ENCODE assay signal across 10 mouse cellular contexts in genomic region chr14:17904554-17904953, GRCm38 (mm10).
DNase-seq lines count a peak whose midpoint lies in the region; ATAC-seq and TF ChIP-seq lines count a peak whose summit lies in the region.
"Had no signal": no experiment of that assay in that cellular context is flagged by ENCODE, and none has a peak within 500 bp of the region (broad histone marks: within the 10 kb centered on the region; RNA-seq: fewer than 3 reads in every experiment).

No protein-coding gene starts in this region.

- no peaks in the 10 kb centered on the region for H3K4me1 ChIP-seq in intestine, postnatal 0 days (replicated peaks; ENCODE audit: control insufficient read depth, insufficient read depth, low read length)
- H3K4me1 ChIP-seq in intestine, embryonic 16.5 days (ENCODE audit: control insufficient read depth, insufficient read depth, low read length), result no peaks in the 10 kb centered on the region
- H3K4me1 ChIP-seq in ES-Bruce4 (ENCODE audit: control insufficient read depth, insufficient read depth, low read length), result no peaks in the 10 kb centered on the region
- H3K4me1 ChIP-seq: embryonic facial prominence, embryonic 13.5 days; liver, embryonic 13.5 days had no signal

- TF ChIP-seq POLR2A in ES-Bruce4 (IDR thresholded peaks at IDR 0.05; ENCODE audit: insufficient read depth, low read length), result no peak

- H3K27me3 ChIP-seq in intestine, postnatal 0 days (replicated peaks; ENCODE audit: control insufficient read depth, insufficient read depth, low read length), result no peaks in the 10 kb centered on the region
- H3K27me3 ChIP-seq in intestine, embryonic 16.5 days (replicated peaks; ENCODE audit: control insufficient read depth, insufficient read depth, low read length), result no peaks in the 10 kb centered on the region
- no peaks in the 10 kb centered on the region for H3K27me3 ChIP-seq in ES-Bruce4 (ENCODE audit: control insufficient read depth, insufficient read depth, low read length, poor library complexity, severe bottlenecking)
- H3K27me3 ChIP-seq: embryonic facial prominence, embryonic 13.5 days; liver, embryonic 13.5 days had no signal

- WGBS in intestine, postnatal 0 days, result 66% methylated on average over 1 of the region's 1 CpGs
- 71% methylated on average over 1 of the region's 1 CpGs for WGBS in intestine, embryonic 16.5 days

- H3K9ac ChIP-seq in intestine, postnatal 0 days (ENCODE audit: low read depth, low read length), result no peak overlapping the region
- H3K9ac ChIP-seq in intestine, embryonic 16.5 days (ENCODE audit: low read depth, low read length), result no peak overlapping the region
- no peak overlapping the region for H3K9ac ChIP-seq in ES-Bruce4 (ENCODE audit: low read depth, poor library complexity, severe bottlenecking)
- H3K9ac ChIP-seq: embryonic facial prominence, embryonic 13.5 days; liver, embryonic 13.5 days had no signal

- peak; percentile 47 for DNase-seq in adrenal gland, adult 2 months
- no peak for DNase-seq in adrenal gland, adult 18-20 months (ENCODE audit: low spot score in 2 of 2)
- peak; percentile 31 for DNase-seq in kidney, postnatal 14 days
- DNase-seq in B cell, adult 2 months, result no peak
- DNase-seq in neural tube, embryonic 10.5 days (ENCODE audit: extremely low spot score, low spot score), result no peak
- DNase-seq: liver, embryonic 13.5 days had no signal

- no peaks in the 10 kb centered on the region for H3K9me3 ChIP-seq in intestine, postnatal 0 days (ENCODE audit: control insufficient read depth)
- no peaks in the 10 kb centered on the region for H3K9me3 ChIP-seq in intestine, embryonic 16.5 days (ENCODE audit: control insufficient read depth, low read length)
- H3K9me3 ChIP-seq in ES-Bruce4 (replicated peaks; ENCODE audit: control insufficient read depth, insufficient read depth, low read length, poor library complexity, severe bottlenecking), result no peaks in the 10 kb centered on the region
- H3K9me3 ChIP-seq: embryonic facial prominence, embryonic 13.5 days; liver, embryonic 13.5 days had no signal

- peak; percentile 75 for TF ChIP-seq CTCF in intestine, postnatal 0 days (IDR thresholded peaks at IDR 0.05; ENCODE audit: low read depth)
- TF ChIP-seq CTCF in ES-Bruce4 (IDR thresholded peaks at IDR 0.05; ENCODE audit: low read depth, low read length), result peak; percentile 25

- H3K27ac ChIP-seq in intestine, postnatal 0 days (ENCODE audit: low read depth, low read length), result no peak overlapping the region
- no peak overlapping the region for H3K27ac ChIP-seq in intestine, embryonic 16.5 days (ENCODE audit: low read length)
- no peak overlapping the region for H3K27ac ChIP-seq in ES-Bruce4 (ENCODE audit: insufficient read depth, low read length)
- H3K27ac ChIP-seq: embryonic facial prominence, embryonic 13.5 days; liver, embryonic 13.5 days had no signal

- no peak overlapping the region for H3K4me3 ChIP-seq in intestine, postnatal 0 days (ENCODE audit: low read depth, low read length)
- H3K4me3 ChIP-seq in intestine, embryonic 16.5 days (ENCODE audit: low read length), result no peak overlapping the region
- H3K4me3 ChIP-seq in ES-Bruce4 (ENCODE audit: low read depth, low read length), result no peak overlapping the region
- H3K4me3 ChIP-seq: embryonic facial prominence, embryonic 13.5 days; liver, embryonic 13.5 days had no signal

- no peak for ATAC-seq in intestine, postnatal 0 days
- no peak for ATAC-seq in intestine, embryonic 16.5 days

- no peaks in the 10 kb centered on the region for H3K36me3 ChIP-seq in intestine, postnatal 0 days (ENCODE audit: control insufficient read depth, insufficient read depth)
- no peaks in the 10 kb centered on the region for H3K36me3 ChIP-seq in intestine, embryonic 16.5 days (ENCODE audit: control insufficient read depth, insufficient read depth, low read length)
- H3K36me3 ChIP-seq in ES-Bruce4 (ENCODE audit: control insufficient read depth, insufficient read depth, low read length, poor library complexity, severe bottlenecking), result no peaks in the 10 kb centered on the region
- H3K36me3 ChIP-seq: embryonic facial prominence, embryonic 13.5 days; liver, embryonic 13.5 days had no signal

- no peak for TF ChIP-seq EP300 in ES-Bruce4 (IDR thresholded peaks at IDR 0.05; ENCODE audit: insufficient read depth, low read depth, low read length)

- no peak overlapping the region for H3K4me2 ChIP-seq in intestine, postnatal 0 days (replicated peaks; ENCODE audit: low read depth)
- H3K4me2 ChIP-seq in intestine, embryonic 16.5 days (ENCODE audit: low read depth, low read length), result no peak overlapping the region
- H3K4me2 ChIP-seq: embryonic facial prominence, embryonic 13.5 days; liver, embryonic 13.5 days had no signal

Comparison
In these comparisons a context has a peak if more than half of its experiments do, and no peak if none do; other contexts are left out.
1. DNase-seq: peak in adrenal gland, adult 2 months (single experiment) and kidney, postnatal 14 days (single experiment); none in adrenal gland, adult 18-20 months (0 of 2), B cell, adult 2 months (0 of 2) and neural tube, embryonic 10.5 days (single experiment).